Mouse (Mus musculus): ENCODE measurements around the gene Prr9. TPM values are rescaled to one million over a fixed set of nuclear protein-coding genes. Genes with fewer than 3 reads are reported as not detected.

Gene Prr9
- polyA plus RNA-seq, 2 experiments = 0.29 to 6.2 TPM

GRCm38 (mm10) chr3:92106582-92106981 is 17.2 kb downstream of the Prr9 start:
- Histone ChIP-seq H3K4me1 (ENCODE audit: control insufficient read depth, insufficient read depth, low read length) (no peaks in the 10 kb centered on the region), H3K4me3 (replicated peaks; ENCODE audit: low read length) (no peak overlapping the region), H3K27ac (replicated peaks; ENCODE audit: low read depth, low read length) (no peak overlapping the region), H3K9ac (ENCODE audit: low read depth, low read length, severe bottlenecking) (no peak overlapping the region), H3K4me2 (replicated peaks; ENCODE audit: low read depth, low read length, severe bottlenecking) (no peak overlapping the region), H3K9me3 (ENCODE audit: control insufficient read depth, low read length) (no peaks in the 10 kb centered on the region), H3K27me3 (ENCODE audit: control insufficient read depth, insufficient read depth, low read length) (no peaks in the 10 kb centered on the region), H3K36me3 (ENCODE audit: control insufficient read depth, insufficient read depth, low read length) (no peaks in the 10 kb centered on the region)
- ATAC-seq (ENCODE audit: low FRiP score, low read depth) = no peak
- 9% methylated on average over 6 of the region's 6 CpGs for WGBS
- no peak for TF ChIP-seq POLR2A (IDR thresholded peaks at IDR 0.05; ENCODE audit: borderline replicate concordance, extremely low read depth, insufficient read depth, insufficient read length)
- peak; percentile 30 for DNase-seq (ENCODE audit: low spot score)

DNA sequence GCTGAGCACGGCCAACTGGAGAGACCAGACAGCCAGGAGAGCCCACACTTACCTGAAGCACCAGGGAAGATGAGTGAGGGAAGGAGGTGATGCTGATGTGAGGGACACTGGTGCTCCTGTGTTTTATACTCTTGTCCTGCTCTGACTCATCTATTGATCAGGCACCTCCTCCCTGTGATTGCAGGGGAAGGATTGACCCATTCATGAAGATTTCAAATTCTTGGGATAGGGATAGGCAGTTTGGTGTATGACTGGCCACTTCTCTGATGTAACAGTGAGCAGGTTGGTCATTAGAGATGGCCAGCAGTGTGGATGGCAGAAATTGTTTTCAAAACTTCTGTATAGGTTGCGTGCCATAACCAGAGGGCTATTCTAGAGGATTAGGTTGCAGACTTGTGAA is 40.7 kb downstream of the Prr9 start, which contains the start of gene Lor:
Gene Lor (minus strand): TSS at position 101 of the 400 bp plus-strand sequence.
- H3K9me3 ChIP-seq (ENCODE audit: control insufficient read depth, low read length) = no peaks in the 10 kb centered on the region
- no peaks in the 10 kb centered on the region; the same call in 1 of the 2 replicates for H3K4me1 ChIP-seq (ENCODE audit: control insufficient read depth, insufficient read depth, low read length)
- TF ChIP-seq POLR2A (IDR thresholded peaks at IDR 0.05; ENCODE audit: borderline replicate concordance, extremely low read depth, insufficient read depth, insufficient read length) = no peak
- H3K27me3 ChIP-seq (ENCODE audit: control insufficient read depth, insufficient read depth, low read length) = peaks cover 20% of the 10 kb centered on the region; the same call in 1 of the 2 replicates
- H3K27ac ChIP-seq (replicated peaks; ENCODE audit: low read depth, low read length) = no peak within 1 kb of the TSS; the same call in 1 of the 2 replicates
- no peaks in the 10 kb centered on the region for H3K36me3 ChIP-seq (ENCODE audit: control insufficient read depth, insufficient read depth, low read length)
- WGBS = 89% methylated on average over 2 of the region's 2 CpGs
- ATAC-seq (ENCODE audit: low FRiP score, low read depth) = no peak
- no peak within 1 kb of the TSS for H3K9ac ChIP-seq (ENCODE audit: low read depth, low read length, severe bottlenecking)
- peak within 1 kb of the TSS; percentile 73 for H3K4me3 ChIP-seq (replicated peaks; ENCODE audit: low read length)
- no peak for DNase-seq (ENCODE audit: low spot score)
- H3K4me2 ChIP-seq (replicated peaks; ENCODE audit: low read depth, low read length, severe bottlenecking) = peak within 1 kb of the TSS; percentile 90

GRCm38 (mm10) chr3:92081285-92081931 is 42.3 kb downstream of the Prr9 start:
- H3K9ac ChIP-seq (ENCODE audit: low read depth, low read length, severe bottlenecking) = peak overlapping the region; percentile 72
- DNase-seq (ENCODE audit: low spot score) (peak; percentile 53), ATAC-seq (ENCODE audit: low FRiP score, low read depth) (peak; percentile 74)
- H3K4me2 ChIP-seq (replicated peaks; ENCODE audit: low read depth, low read length, severe bottlenecking) = peak overlapping the region; percentile 90
- no peaks in the 10 kb centered on the region; the same call in 1 of the 2 replicates for H3K4me1 ChIP-seq (ENCODE audit: control insufficient read depth, insufficient read depth, low read length)
- peaks cover 20% of the 10 kb centered on the region; the same call in 1 of the 2 replicates for H3K27me3 ChIP-seq (ENCODE audit: control insufficient read depth, insufficient read depth, low read length)
- H3K36me3 ChIP-seq (ENCODE audit: control insufficient read depth, insufficient read depth, low read length) = no peaks in the 10 kb centered on the region
- no peaks in the 10 kb centered on the region for H3K9me3 ChIP-seq (ENCODE audit: control insufficient read depth, low read length)
- WGBS = under 1% methylated on average over 47 of the region's 76 CpGs
- peak overlapping the region; percentile 82 for H3K27ac ChIP-seq (replicated peaks; ENCODE audit: low read depth, low read length)
- H3K4me3 ChIP-seq (replicated peaks; ENCODE audit: low read length) = peak overlapping the region; percentile 73
- no peak for TF ChIP-seq POLR2A (IDR thresholded peaks at IDR 0.05; ENCODE audit: borderline replicate concordance, extremely low read depth, insufficient read depth, insufficient read length)

GRCm38 (mm10) chr3:92080462-92081284 is 43.1 kb downstream of the Prr9 start:
- no peaks in the 10 kb centered on the region; the same call in 1 of the 2 replicates for H3K4me1 ChIP-seq (ENCODE audit: control insufficient read depth, insufficient read depth, low read length)
- peak; percentile 78 for ATAC-seq (ENCODE audit: low FRiP score, low read depth)
- H3K4me3 ChIP-seq (replicated peaks; ENCODE audit: low read length) = peak overlapping the region; percentile 73
- no peaks in the 10 kb centered on the region for H3K9me3 ChIP-seq (ENCODE audit: control insufficient read depth, low read length)
- H3K9ac ChIP-seq (ENCODE audit: low read depth, low read length, severe bottlenecking) = peak overlapping the region; percentile 72
- H3K36me3 ChIP-seq (ENCODE audit: control insufficient read depth, insufficient read depth, low read length) = no peaks in the 10 kb centered on the region
- H3K27me3 ChIP-seq (ENCODE audit: control insufficient read depth, insufficient read depth, low read length) = peaks cover 20% of the 10 kb centered on the region; the same call in 1 of the 2 replicates
- WGBS = 1% methylated on average over 47 of the region's 82 CpGs
- H3K4me2 ChIP-seq (replicated peaks; ENCODE audit: low read depth, low read length, severe bottlenecking) = peak overlapping the region; percentile 90
- H3K27ac ChIP-seq (replicated peaks; ENCODE audit: low read depth, low read length) = peak overlapping the region; percentile 82
- TF ChIP-seq POLR2A (IDR thresholded peaks at IDR 0.05; ENCODE audit: borderline replicate concordance, extremely low read depth, insufficient read depth, insufficient read length) = no peak
- DNase-seq (ENCODE audit: low spot score) = peak; percentile 59

Other genes starting within 250 kb of the Prr9 start
- gene Pglyrp3, start 109.4 kb downstream of the Prr9 start, polyA plus RNA-seq (2012; rRNA removed) = 1.0 and 1.3 TPM in 2 replicates
- gene Pglyrp3, start 109.4 kb downstream of the Prr9 start, polyA plus RNA-seq (2014; fragmentation: Nextera tagmentation; extraction: Ambion mirVana) = 2.1 and 2.2 TPM in 2 replicates
- gene Lor, start 40.8 kb downstream of the Prr9 start, polyA plus RNA-seq (2012; rRNA removed) = 9.0 and 9.7 TPM in 2 replicates
- 10.3 and 14.0 TPM in 2 replicates for gene Lor, start 40.8 kb downstream of the Prr9 start, polyA plus RNA-seq (2014; fragmentation: Nextera tagmentation; extraction: Ambion mirVana)
- not detected in 2 replicates for gene Lelp1, start 18.8 kb upstream of the Prr9 start, polyA plus RNA-seq (2012; rRNA removed)
- gene Lelp1, start 18.8 kb upstream of the Prr9 start, polyA plus RNA-seq (2014; fragmentation: Nextera tagmentation; extraction: Ambion mirVana) = not detected in 2 replicates
- gene Sprr2a1, start 91.9 kb upstream of the Prr9 start, polyA plus RNA-seq (2012; rRNA removed) = 0.19 and 0.29 TPM in 2 replicates
- 0.26 and 0.45 TPM in 2 replicates for gene Sprr2a1, start 91.9 kb upstream of the Prr9 start, polyA plus RNA-seq (2014; fragmentation: Nextera tagmentation; extraction: Ambion mirVana)
- 10.2 and 21.5 TPM in 2 replicates for gene Sprr2a2, start 92.0 kb upstream of the Prr9 start, polyA plus RNA-seq (2012; rRNA removed)
- gene Sprr2a2, start 92.0 kb upstream of the Prr9 start, polyA plus RNA-seq (2014; fragmentation: Nextera tagmentation; extraction: Ambion mirVana) = 9.4 and 9.7 TPM in 2 replicates
- 0.63 TPM in 2 replicates for gene Sprr2a3, start 161.5 kb upstream of the Prr9 start, polyA plus RNA-seq (2012; rRNA removed)
- gene Sprr2a3, start 161.5 kb upstream of the Prr9 start, polyA plus RNA-seq (2014; fragmentation: Nextera tagmentation; extraction: Ambion mirVana) = 0.44 and 0.52 TPM in 2 replicates
- not detected in 2 replicates for gene Sprr2b, start 192.7 kb upstream of the Prr9 start, polyA plus RNA-seq (2012; rRNA removed)
- not detected in 2 replicates for gene Sprr2b, start 192.7 kb upstream of the Prr9 start, polyA plus RNA-seq (2014; fragmentation: Nextera tagmentation; extraction: Ambion mirVana)
- not detected in 2 replicates for gene Sprr2d, start 215.2 kb upstream of the Prr9 start, polyA plus RNA-seq (2012; rRNA removed)
- not detected in 2 replicates for gene Sprr2d, start 215.2 kb upstream of the Prr9 start, polyA plus RNA-seq (2014; fragmentation: Nextera tagmentation; extraction: Ambion mirVana)
- not detected in 2 replicates for gene Sprr2e, start 228.2 kb upstream of the Prr9 start, polyA plus RNA-seq (2012; rRNA removed)
- not detected in 2 replicates for gene Sprr2e, start 228.2 kb upstream of the Prr9 start, polyA plus RNA-seq (2014; fragmentation: Nextera tagmentation; extraction: Ambion mirVana)
- gene Sprr2f, start 241.2 kb upstream of the Prr9 start, polyA plus RNA-seq (2012; rRNA removed) = 0.27 and 0.43 TPM in 2 replicates
- gene Sprr2f, start 241.2 kb upstream of the Prr9 start, polyA plus RNA-seq (2014; fragmentation: Nextera tagmentation; extraction: Ambion mirVana) = not detected in 2 replicates